Comparison of ENCODE assay signal across 36 mouse cellular contexts in genomic region chr3:145038813-145039212, GRCm38 (mm10). TPM values are rescaled to one million over a fixed set of nuclear protein-coding genes. Genes with fewer than 3 reads are reported as not detected.
"Had no signal": no experiment of that assay in that cellular context is flagged by ENCODE, and none has a peak within 500 bp of the region (broad histone marks: within the 10 kb centered on the region; RNA-seq: fewer than 3 reads in every experiment).

No protein-coding gene starts in this region.

- H3K9me3 ChIP-seq: embryonic facial prominence, embryonic 10.5 days; embryonic facial prominence, embryonic 12.5 days; embryonic facial prominence, embryonic 13.5 days; embryonic facial prominence, embryonic 15.5 days; forebrain, embryonic 10.5 days; forebrain, embryonic 12.5 days; forebrain, embryonic 13.5 days; forebrain, embryonic 15.5 days had no signal

- H3K4me3 ChIP-seq: embryonic facial prominence, embryonic 10.5 days; embryonic facial prominence, embryonic 12.5 days; embryonic facial prominence, embryonic 13.5 days; embryonic facial prominence, embryonic 15.5 days; erythroblast, embryonic 14.5 days; forebrain, embryonic 10.5 days; forebrain, embryonic 12.5 days; forebrain, embryonic 13.5 days; forebrain, embryonic 15.5 days; gastrocnemius, adult 2 months; heart, adult 2 months had no signal

- ATAC-seq: forebrain, embryonic 13.5 days; forebrain, embryonic 14.5 days; forebrain, embryonic 15.5 days; forebrain, embryonic 16.5 days; forebrain, postnatal 0 days had no signal

- H3K36me3 ChIP-seq: embryonic facial prominence, embryonic 10.5 days; embryonic facial prominence, embryonic 12.5 days; embryonic facial prominence, embryonic 13.5 days; embryonic facial prominence, embryonic 15.5 days; forebrain, embryonic 10.5 days; forebrain, embryonic 12.5 days; forebrain, embryonic 15.5 days had no signal

- H3K4me1 ChIP-seq: embryonic facial prominence, embryonic 10.5 days; embryonic facial prominence, embryonic 12.5 days; embryonic facial prominence, embryonic 13.5 days; embryonic facial prominence, embryonic 15.5 days; forebrain, embryonic 10.5 days; forebrain, embryonic 12.5 days; forebrain, embryonic 13.5 days; forebrain, embryonic 15.5 days had no signal

- DNase-seq: cerebellum, adult 8-10 months; cerebellum, adult 9-10 months; cerebellum, adult 9-11 months; cerebellum, postnatal 10 days; cerebellum, postnatal 14 days; cerebellum, postnatal 25 days; cerebellum, postnatal 36 days; embryo, embryonic 11 days; forebrain, postnatal 0 days; gastrocnemius, adult 2 months; gastrocnemius, postnatal 10 days; gastrocnemius, postnatal 14 days; gastrocnemius, postnatal 25 days; gastrocnemius, postnatal 36 days; heart, adult 18-20 months; heart, adult 2 months had no signal

- H3K27me3 ChIP-seq: embryonic facial prominence, embryonic 12.5 days; embryonic facial prominence, embryonic 13.5 days; embryonic facial prominence, embryonic 15.5 days; forebrain, embryonic 12.5 days; forebrain, embryonic 13.5 days; forebrain, embryonic 15.5 days had no signal

- H3K9ac ChIP-seq: embryonic facial prominence, embryonic 12.5 days; embryonic facial prominence, embryonic 13.5 days; embryonic facial prominence, embryonic 15.5 days; forebrain, embryonic 12.5 days; forebrain, embryonic 13.5 days; forebrain, embryonic 15.5 days; forebrain, postnatal 0 days had no signal

- H3K27ac ChIP-seq: embryonic facial prominence, embryonic 10.5 days; embryonic facial prominence, embryonic 12.5 days; embryonic facial prominence, embryonic 13.5 days; embryonic facial prominence, embryonic 15.5 days; forebrain, embryonic 10.5 days; forebrain, embryonic 12.5 days; forebrain, embryonic 13.5 days; forebrain, embryonic 15.5 days; gastrocnemius, adult 2 months; heart, adult 2 months had no signal

RNA-seq across cellular contexts. Expression of gene Clca1, which starts 6.2 kb away (rescaled TPM):
- total RNA-seq: common myeloid progenitor, adult 5-6 weeks; forebrain, postnatal 0 days; gastrocnemius, adult 18-20 months; gastrocnemius, adult 2 months; gastrocnemius, adult 8-10 months; gastrocnemius, postnatal 10 days; gastrocnemius, postnatal 14 days; gastrocnemius, postnatal 25 days; gastrocnemius, postnatal 36 days; gastrocnemius, postnatal 4 days; granulocyte monocyte progenitor cell, adult 5-6 weeks; heart, adult 18-20 months; heart, adult 2 months had no signal
- polyA plus RNA-seq: cortical plate, adult 2 months; embryonic facial prominence, embryonic 10.5 days; embryonic facial prominence, embryonic 11.5 days; embryonic facial prominence, embryonic 13.5 days; erythroblast, embryonic 14.5 days; forebrain, embryonic 10.5 days; forebrain, embryonic 11.5 days; forebrain, embryonic 12.5 days; forebrain, embryonic 13.5 days; forebrain, embryonic 14.5 days; forebrain, embryonic 15.5 days; forebrain, embryonic 16.5 days; forebrain, postnatal 0 days; frontal cortex, adult 2 months had no signal
